Mouse (Mus musculus): ENCODE measurements at regions not wholly inside any gene's neighbourhood (a gene's known extent, or its start where the extent isn't known, plus 50 kb on each side); places are given as distances from the start of the nearest gene placed in this dataset.

- TF ChIP-seq POLR2A (IDR thresholded peaks at IDR 0.05; ENCODE audit: low read depth, low read length) (no peak), CTCF (conservative IDR thresholded peaks at IDR 0.05; ENCODE audit: insufficient read depth, insufficient read length, low read depth, low read length) (no peak)
Measured at GRCm38 (mm10) chr4:90496891-90497610, 278.4 kb downstream of the Zfp352 start.
